Mouse (Mus musculus) C2C12 (cell line): ENCODE measurements around the gene Sarm1.

Source experiments
- CEBPB ChIP-seq: IDR thresholded peaks from one replicate; pipeline ENCODE4 v1.6.1; 2011; ENCODE audit warnings: low read depth, mild to moderate bottlenecking, control low read depth, moderate library complexity
- CTCF ChIP-seq: IDR thresholded peaks from one replicate; pipeline ENCODE4 v1.5.1; 2011; ENCODE audit not compliant: control insufficient read depth, insufficient read depth, insufficient read length
- FOSL1 ChIP-seq: IDR thresholded peaks from one replicate; pipeline ENCODE4 v1.8.0; 2011; ENCODE audit warnings: mild to moderate bottlenecking, low read length; ENCODE audit not compliant: poor library complexity, insufficient read depth, severe bottlenecking
- MAX ChIP-seq: IDR thresholded peaks from one replicate; pipeline ENCODE4 v1.6.1; 2011; ENCODE audit warnings: mild to moderate bottlenecking, control low read depth
- MYOD1 ChIP-seq: IDR thresholded peaks from one replicate; pipeline ENCODE4 v1.6.1; 2011; ENCODE audit warnings: low read depth; ENCODE audit not compliant: control insufficient read depth, insufficient read length
- MYOG ChIP-seq: IDR thresholded peaks from one replicate; pipeline ENCODE4 v1.6.1; 2011; ENCODE audit not compliant: control insufficient read depth, insufficient read length; ENCODE audit errors: extremely low read depth
- USF1 ChIP-seq: IDR thresholded peaks from one replicate; pipeline ENCODE4 v1.6.1; 2011; ENCODE audit warnings: low read depth, mild to moderate bottlenecking, control low read depth, moderate library complexity

- TF ChIP-seq USF1 (no peak), CTCF (no peak), MAX (no peak), CEBPB (no peak), MYOG (no peak), MYOD1 (no peak), FOSL1 (no peak)
Observed at GRCm38 (mm10) chr11:78467932-78468331, 29.6 kb downstream of the Sarm1 start.
